Mouse (Mus musculus): ENCODE results near the gene Sowaha.

Gene Sowaha

GRCm38 (mm10) chr11:53479783-53480301 lies at the start of gene Sowaha, which contains the start of gene Gm9945:
TSS of gene Sowaha (minus strand) at chr11:53480274.
TSS of gene Gm9945 (plus strand) at chr11:53480166.
- peak; percentile 72 for DNase-seq (ENCODE audit: low spot score)

- DNase-seq (ENCODE audit: low spot score) = no peak
Measured at GRCm38 (mm10) chr11:53529253-53529557, 49.1 kb upstream of the Sowaha start.

GRCm38 (mm10) chr11:53528397-53529252 lies 48.6 kb upstream of the Sowaha start:
- DNase-seq (ENCODE audit: low spot score) = no peak

GRCm38 (mm10) chr11:53525461-53525860 lies 45.4 kb upstream of the Sowaha start:
- DNase-seq (ENCODE audit: low spot score) = no peak

- DNase-seq (ENCODE audit: low spot score) = no peak
Measured at GRCm38 (mm10) chr11:53524905-53525304, 44.8 kb upstream of the Sowaha start.

- DNase-seq (ENCODE audit: low spot score) = no peak
Measured at GRCm38 (mm10) chr11:53523545-53524405, 43.7 kb upstream of the Sowaha start.

- peak; percentile 66 for DNase-seq (ENCODE audit: low spot score)
Measured at GRCm38 (mm10) chr11:53522930-53523329, 42.9 kb upstream of the Sowaha start.

GRCm38 (mm10) chr11:53522362-53522761 lies 42.3 kb upstream of the Sowaha start:
- no peak for DNase-seq (ENCODE audit: low spot score)

GRCm38 (mm10) chr11:53521821-53522131 lies 41.7 kb upstream of the Sowaha start:
- no peak for DNase-seq (ENCODE audit: low spot score)

GRCm38 (mm10) chr11:53521120-53521820 lies 41.2 kb upstream of the Sowaha start:
- DNase-seq (ENCODE audit: low spot score) = no peak

- peak; percentile 74 for DNase-seq (ENCODE audit: low spot score)
Measured at GRCm38 (mm10) chr11:53520122-53520978, 40.3 kb upstream of the Sowaha start.

GRCm38 (mm10) chr11:53519207-53520121 lies 39.4 kb upstream of the Sowaha start, which contains the start of gene Sept8:
TSS of gene Sept8 (plus strand) at chr11:53519257.
- peak; percentile 67 for DNase-seq (ENCODE audit: low spot score)

GRCm38 (mm10) chr11:53518759-53519158 lies 38.7 kb upstream of the Sowaha start:
- DNase-seq (ENCODE audit: low spot score) = no peak

- DNase-seq (ENCODE audit: low spot score) = no peak
Measured at GRCm38 (mm10) chr11:53516775-53517627, 36.9 kb upstream of the Sowaha start.

- DNase-seq (ENCODE audit: low spot score) = no peak
Measured at GRCm38 (mm10) chr11:53510351-53510750, 30.3 kb upstream of the Sowaha start.

- DNase-seq (ENCODE audit: low spot score) = no peak
Measured at GRCm38 (mm10) chr11:53508591-53508990, 28.5 kb upstream of the Sowaha start.

- no peak for DNase-seq (ENCODE audit: low spot score)
Measured at GRCm38 (mm10) chr11:53508152-53508551, 28.1 kb upstream of the Sowaha start.

- no peak for DNase-seq (ENCODE audit: low spot score)
Measured at GRCm38 (mm10) chr11:53507098-53507805, 27.2 kb upstream of the Sowaha start.

All from layer of hippocampus, adult 11-12 months (tissue).